Mouse (Mus musculus) embryo, embryonic 9.5 days (tissue): ENCODE results near the gene Spock1.
"Not testable (repeated sequence)": the region's sequence is repeated elsewhere in the genome, so short reads cannot be mapped to it uniquely, and the experiment has no call there.

Experiments
- DNase-seq: peaks from one replicate; pipeline ENCODE4 v3.0.0-alpha.2; 2017; ENCODE audit errors: extremely low spot score

The Spock1 gene

DNA sequence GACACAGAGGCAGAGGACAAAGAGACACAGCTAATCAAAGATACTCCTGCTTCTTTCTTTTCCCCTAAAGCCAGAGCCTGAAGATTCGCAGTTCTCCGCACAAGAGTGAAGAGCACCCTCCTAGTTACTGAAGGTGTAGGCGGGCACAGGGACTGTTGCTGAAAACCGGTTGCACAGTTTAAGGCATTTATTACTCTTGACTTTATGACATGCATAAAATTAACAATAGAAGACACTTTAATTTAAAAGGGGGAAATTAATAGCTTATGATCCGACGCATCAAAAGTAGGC lies 312.4 kb downstream of the Spock1 start:
- no peak for DNase-seq

DNA sequence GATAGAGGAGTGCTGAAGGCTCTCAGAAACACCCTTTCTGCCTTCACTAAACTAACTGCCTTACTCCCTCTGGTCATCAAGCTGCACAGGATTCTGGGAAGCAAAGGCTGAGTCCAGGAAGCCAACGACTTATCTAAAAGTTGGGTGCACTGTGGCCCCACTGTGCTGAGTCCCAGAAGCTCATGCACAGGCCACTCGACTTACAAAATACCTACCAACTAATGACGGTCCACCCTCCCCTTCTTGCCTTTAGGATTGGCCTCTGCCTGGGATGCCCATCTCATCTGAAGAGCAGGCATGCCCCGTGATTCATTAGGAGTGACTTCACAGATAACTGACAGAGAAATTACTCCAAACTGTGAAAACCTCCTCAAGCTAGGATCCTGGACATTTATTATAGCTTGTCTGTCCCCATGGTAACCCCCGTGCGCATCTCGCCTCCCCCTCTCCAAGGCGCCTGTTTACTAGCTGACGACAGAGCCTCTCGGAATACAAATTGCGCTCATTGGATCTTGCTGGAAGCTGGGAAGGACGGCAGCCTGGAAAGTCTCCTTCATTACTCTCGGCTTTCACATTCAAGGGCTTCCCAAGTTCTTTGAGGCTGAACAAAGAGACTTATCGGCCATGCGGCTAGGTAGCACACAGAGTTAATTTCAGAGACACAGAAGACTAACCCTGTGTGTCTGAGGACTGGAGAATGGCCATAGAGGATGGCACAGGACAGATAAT lies 312.9 kb downstream of the Spock1 start:
- no peak for DNase-seq

DNA sequence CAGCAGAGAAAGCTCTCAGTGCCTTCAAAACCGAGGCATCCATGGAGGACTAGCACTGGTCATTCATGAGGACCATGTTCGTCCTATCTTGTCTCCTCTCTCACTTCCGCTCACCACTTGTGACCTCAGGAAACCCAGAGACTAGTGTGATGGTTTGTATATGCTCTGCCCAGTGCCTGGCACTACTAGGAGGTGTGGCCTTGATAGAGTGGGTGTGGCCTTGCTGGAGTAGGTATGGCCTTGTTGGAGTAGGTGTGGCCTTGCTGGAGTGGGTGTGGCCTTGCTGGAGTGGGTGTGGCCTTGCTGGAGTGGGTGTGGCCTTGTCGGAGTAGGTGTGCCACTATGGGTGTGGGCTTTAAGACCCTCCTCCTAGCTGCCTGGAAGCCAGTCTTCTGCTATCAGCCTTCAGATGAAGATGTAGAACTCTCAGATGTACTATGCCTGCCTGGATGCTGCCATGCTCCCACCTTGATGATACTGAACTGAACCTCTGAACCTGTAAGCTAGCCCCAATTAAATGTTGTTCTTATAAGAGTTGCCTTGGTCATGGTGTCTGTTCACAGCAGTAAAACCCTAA lies 318.7 kb downstream of the Spock1 start:
- DNase-seq = not testable (repeated sequence)

DNA sequence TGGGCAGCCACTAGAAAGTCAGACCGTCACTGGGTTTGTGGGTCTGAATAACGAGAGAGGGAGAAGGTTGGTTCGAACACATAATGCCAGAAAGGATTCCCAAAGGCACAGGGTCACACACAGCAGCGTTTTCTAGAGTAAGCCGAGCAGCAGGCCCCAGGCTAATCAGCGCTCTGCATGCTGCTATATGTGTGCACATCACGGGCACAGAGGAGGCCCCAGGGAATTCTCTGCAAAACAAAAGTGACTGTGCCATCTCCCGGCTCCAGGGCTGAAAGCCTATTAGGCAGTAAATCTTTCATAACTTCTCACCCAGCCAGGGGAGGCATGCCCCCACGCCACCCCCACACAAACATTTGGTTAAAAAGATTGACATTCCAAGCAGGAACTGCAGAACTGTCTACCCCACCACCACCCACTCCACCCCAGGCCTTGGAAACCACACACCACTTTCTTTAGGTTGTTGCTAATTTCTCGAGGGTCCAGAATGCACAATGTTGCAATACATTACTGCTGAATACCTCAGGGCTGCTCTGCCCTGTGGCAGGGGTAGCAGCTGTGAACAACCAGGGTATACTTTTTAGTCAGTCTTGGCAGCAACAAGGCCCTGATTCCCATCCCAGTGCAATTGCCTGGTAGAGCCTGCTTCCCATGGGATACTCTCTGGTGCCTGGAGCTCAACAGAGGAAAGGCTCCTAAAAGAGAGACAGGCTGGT lies 319.4 kb downstream of the Spock1 start:
- no peak for DNase-seq

DNA sequence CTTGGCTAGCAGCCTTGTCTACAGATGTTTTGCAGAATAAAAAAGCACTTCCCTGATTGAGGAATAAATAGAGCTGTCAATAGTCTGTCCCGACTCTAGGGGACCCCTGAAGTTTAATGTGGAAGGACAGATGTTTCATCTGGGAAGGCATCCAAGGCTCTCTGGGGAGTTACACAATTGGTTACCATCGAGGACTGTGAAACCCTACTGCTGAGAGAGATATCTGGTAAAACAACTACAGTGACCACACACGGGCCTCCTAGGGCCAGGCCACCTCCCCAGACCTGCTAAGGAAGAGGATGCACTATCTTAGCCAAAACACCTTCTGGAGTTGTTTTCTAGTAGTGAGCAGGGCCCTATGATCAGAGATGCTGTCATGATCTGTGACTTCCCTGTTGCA lies 323.0 kb downstream of the Spock1 start:
- DNase-seq = no peak

DNA sequence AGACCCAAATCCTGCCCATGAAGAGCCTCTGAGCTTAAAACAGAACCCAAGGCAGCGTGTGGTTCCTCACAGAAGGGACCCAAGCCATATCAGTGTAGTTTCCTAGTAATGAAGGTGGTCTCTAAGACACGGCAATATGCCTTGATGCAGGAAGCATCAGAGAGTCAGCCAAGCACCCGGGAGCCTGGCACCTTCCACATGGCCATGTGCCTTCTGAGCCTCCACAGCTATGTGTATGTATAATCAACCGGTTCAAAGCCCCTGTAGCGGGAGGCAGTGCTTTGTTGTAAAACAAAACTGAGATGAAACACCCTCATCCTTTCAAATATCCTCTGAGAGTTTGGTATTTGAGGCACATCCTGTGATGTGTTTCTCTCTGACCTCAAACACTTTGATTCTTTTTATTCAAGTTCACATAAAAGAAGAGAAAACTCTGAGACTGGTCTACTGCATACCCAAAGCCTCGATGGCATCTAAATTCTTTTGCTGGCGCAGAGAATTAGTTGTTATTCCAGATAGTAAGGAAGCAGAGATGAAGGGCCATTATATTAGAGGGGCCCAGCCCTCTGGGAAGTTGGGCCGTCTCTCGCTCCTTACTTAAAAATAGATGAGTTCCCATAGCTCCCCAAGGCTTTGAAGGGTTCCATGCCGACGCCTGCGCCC lies 325.7 kb downstream of the Spock1 start:
- no peak for DNase-seq

DNA sequence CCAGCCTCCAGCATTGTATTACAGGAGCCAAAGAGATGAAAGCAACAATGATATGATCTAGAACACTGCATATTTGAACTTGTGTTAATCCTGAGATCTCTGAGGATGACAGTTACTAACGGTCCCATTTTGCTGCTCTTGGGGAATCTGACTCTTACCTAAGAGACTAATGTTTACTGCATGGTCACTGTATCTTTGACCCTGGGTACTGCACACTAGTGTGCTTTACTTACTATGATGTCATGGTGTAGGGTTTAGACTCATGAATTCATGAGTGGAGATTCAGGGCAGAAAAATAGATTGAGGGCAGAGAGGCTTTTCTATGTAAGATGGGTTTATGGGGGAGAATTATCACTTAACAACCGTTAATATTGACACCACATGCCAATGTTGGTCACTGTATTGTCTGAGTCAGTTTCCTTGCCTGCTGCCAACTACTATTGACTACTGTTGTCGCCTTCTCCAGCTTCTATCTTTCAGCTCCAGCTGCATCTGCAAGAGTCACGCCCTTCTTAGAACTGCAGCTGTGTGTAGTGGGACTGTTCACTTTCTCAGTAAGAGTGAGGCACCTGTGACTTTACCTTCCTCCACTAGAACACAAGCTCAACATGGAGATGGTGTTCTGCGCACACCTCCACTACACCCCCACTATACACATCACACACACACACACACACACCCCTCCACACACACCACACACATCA lies 330.4 kb downstream of the Spock1 start:
- no peak for DNase-seq

DNA sequence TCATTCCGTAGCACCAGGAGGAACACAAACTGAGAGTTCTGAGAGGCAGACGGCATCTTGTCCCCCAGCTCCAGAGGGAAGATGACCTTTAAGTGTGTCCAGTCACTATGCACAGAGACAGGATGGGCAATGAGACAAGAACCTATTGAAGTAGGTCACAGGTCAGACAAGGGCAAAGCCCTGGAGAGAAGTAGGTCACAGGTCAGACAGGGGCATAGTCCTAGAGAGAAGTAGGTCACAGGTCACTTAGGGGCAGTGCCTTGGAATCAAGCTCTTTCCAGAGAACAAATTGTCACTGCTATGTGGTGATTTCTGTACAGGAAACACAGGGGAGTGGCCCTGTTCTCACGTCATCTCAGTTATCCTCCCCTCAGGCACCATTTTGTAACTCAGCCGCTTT lies 334.6 kb downstream of the Spock1 start:
- DNase-seq = peak; percentile 57

DNA sequence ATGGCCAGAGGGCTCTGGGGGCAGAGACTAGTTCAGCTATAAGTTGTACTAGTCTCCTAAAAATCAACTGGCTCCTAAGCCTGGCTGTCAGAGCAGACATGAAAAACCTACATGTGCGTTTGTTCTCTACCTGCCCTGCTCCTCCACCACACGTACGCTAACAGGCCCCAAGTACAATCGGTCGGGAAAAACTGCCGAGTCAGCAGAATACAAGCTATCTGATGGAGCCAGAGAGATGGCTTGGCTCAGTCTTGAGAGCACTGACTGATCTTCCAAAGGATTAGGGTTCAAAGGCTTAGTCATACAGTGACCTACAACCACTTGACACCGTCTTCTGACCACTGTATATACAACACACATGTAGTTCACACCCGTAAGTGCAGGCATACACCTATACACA lies 339.7 kb downstream of the Spock1 start:
- DNase-seq = no peak

DNA sequence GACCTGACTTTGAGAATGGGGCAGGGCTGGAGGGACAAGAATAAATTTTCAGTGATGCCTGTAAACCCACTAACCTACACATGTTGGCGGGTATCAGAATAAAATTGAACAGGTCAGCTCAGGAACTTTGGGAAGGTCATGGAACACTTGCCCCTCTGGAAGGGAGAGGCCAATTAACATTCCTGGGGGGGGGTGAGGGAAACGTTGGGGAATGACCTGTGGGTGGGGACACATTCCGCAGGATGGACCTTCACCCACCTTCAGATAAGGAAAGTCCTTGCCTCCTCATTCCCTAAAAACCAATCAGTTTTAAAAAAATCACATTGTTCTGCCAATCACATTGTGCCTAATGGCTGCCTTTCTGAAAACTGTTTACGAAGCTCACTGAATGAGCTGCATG lies 352.9 kb downstream of the Spock1 start:
- no peak for DNase-seq

DNA sequence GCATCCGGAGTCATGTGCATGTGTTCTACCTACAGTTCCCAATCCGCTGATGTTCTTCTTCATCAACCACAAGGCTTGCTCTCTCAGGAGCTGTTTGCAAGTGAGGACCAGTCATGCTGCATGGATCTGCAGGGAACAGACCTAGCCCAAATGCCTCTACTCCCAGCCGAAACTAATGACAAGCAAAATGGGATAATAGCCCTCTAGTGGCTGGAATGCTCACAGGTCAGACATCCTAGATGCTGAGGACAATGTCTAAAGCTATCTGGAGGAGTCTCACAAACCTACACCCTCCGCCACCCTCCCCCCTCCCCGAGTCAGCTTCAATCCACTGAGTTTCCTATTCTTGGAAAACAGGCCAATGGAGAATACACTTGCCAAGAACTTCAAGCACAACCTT lies 358.4 kb downstream of the Spock1 start:
- DNase-seq = peak; percentile 64

DNA sequence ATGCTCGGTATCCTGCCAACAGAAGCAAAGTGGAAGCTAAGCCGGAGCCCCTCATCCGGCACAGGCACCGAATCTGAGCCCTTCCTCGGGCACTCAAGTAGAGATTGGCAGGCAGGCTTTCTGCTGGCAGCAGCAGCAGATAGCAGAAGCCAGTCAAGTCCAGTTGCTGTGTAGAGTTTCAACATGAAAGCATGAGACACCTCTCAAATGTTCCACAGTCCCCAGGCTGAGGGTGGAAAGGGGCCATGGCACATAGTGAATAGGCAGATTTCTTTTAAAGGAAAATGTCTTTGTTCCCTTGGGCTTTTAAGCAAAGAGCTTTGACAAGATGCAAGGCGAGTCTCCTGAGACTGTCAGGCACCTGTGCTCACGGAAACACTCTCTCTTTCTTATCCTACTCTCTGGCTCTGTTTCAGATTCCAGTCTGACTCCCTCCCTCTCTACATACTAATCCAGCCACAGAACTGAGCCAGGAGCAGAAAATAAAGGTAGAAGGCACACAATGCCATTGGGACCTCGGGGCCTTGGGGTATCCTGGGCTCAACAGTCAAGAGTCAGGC lies 371.1 kb downstream of the Spock1 start:
- no peak for DNase-seq

DNA sequence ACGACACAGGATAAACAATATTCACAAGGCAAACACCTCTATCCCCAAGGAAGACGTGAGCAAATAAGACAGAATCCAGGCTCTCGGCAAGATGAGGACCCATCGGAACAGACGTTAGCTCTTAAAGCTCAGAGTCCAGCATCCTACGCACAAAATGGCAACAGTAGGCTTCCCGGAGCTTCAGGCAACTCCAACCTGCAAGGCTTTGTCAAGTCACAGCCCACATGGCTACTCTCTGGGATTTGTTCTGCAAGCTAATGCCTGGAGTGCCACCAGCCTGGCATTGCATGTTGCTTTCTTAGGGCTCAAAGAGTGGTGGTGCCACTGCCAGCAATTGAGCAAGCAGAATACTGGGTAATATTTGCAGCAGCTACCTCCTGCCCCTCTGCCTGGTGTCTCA lies 373.8 kb downstream of the Spock1 start:
- DNase-seq = no peak

DNA sequence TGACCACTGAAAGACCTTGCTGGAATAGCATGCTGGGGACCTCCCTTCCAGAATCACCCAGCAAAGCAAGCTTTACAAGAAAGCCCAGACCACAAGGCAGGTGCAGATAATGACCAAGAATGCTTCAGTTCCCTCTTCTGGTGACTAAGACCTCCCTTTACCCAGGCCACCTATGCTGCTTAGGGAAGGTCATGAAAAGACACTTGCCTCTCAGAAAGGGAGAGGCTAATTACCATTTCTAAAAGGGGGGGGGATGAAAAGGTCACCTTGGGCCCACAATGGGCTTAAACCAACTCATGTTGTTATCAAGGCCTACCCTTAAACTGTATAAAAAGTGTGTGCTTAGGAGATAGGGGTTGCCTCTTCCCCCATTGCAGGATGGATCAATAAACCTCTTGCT lies 382.2 kb downstream of the Spock1 start:
- no peak for DNase-seq

DNA sequence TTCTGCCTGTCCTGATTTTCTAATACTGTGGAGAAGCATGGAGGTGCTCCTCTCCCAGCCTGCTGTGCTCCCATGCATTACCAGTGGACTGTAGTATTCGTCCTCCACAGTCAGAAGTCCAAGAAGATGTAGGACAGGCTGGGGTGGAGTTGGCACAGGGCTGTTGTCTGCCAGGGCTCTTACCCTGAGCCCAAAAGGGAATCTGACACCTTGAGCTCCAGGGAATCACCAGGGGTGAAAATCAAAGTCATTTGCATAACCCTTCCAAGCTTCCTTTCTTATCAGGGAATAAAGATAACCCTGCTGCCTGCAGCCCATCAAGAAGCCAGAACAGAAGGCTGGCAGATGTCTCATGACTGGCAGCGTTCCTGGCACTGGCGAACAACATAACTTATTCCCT lies 383.6 kb downstream of the Spock1 start:
- DNase-seq = no peak

DNA sequence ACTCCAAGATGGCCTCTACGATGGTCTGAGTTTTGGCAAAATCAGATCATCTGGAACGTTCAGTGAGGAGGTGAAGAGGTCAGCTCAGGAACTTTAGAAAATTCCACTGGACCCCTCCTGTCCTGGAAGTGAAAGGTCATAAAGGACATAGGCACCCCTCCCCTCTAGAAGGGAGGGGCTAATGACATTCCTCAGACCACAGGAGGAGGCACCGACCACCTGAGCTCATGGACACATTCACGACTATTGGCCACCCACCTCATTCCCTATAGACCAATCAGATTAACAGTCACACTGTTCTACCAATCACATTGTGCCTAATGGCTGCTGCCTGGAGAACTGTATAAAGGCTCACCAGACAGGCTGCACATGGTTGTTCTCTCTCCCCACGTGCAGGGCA lies 384.8 kb downstream of the Spock1 start:
- no peak for DNase-seq

DNA sequence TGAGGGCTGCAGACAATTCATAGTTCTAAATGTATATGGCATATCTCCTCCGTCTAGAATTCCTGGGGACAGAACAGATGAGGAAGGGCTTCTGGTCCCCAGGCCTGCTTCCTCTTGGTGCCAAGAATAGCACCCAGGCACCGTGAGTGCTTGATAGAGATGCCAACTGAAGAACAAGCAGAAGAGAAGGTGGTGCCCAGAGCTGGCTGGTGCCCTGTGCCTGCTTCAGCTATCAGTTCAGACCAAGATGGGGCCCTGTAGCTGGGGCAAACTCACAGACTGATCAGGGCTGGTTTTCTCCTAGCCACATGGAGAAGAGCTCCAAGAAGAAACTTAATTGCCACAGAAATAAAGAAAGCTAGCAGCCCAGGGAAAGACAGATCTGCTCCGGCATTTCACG lies 385.8 kb downstream of the Spock1 start:
- no peak for DNase-seq

DNA sequence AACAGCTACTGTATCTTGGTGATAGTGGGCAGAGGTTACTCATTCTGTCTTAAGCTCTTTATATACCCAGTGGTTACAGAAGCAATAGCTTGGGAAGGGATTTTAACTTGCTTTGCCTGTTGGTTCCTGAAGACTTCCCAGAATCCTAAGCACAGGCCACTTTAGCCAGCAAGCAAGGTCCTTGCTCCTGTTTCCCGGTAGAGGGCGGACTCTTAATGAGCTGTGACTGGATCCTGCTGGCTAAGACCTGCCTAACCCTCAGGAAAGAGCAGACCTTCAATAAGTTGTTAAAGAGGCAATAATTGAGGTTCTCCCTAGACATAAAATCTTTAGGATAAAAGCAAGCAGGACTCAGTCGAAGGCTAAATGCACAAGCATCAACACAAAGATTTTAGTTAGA lies 387.0 kb downstream of the Spock1 start:
- DNase-seq = peak; percentile 25

DNA sequence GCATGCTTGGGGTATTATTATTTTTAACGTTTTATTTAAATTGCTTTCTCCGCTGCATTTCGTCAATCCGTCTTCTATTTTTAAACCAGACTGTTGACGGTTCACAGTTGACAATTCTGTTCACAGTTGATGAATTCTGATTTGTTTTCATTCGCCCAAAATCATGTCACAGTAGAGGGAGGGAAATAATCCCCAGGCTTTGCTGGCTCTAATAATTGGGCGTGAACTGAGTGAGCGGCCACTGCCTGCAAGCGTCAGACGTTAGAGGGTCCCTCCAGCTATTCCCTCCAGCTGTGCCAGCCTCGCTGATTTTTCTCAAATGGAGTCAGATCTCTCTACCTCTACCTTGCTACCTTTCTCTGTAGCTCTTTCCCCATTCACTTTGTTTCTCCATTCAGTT lies 388.3 kb downstream of the Spock1 start:
- DNase-seq = no peak

DNA sequence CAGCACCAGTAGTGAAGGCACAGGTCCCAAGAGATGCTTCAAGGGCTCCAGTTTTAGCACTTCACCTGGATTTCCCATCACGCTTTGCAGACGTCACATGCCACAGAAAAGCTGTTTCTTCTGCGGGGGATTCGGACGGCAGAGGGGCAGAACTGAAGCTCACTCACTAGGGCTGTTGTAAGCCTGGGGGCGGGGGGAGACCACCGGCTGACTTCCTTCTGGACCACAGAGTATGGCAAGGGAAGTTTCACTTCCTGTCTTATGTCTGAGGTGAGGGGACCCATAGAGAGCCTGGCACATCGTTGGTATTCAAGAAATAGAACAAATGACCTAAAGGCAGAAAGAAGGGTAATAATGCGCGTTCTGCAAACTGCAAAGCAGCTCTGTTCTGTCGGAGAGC lies 392.4 kb downstream of the Spock1 start:
- no peak for DNase-seq

DNA sequence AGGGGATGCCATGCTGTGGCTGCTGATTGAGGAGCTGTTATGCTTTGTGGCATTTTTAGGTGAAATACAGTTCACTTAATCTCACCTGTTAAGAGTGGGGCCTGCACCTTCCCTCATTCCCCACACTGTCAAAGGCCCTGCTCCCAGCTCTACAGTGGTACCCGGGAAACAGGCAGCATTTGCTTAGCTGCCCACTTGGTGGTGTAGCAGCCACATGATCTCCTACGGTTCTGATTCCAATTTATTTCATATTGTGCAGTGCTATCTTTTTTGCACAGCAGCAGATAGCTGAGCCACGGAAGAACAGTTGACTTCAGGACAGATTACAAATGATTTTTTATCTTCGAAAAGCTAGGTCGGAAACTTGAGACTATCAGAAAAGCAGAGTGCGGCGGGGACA lies 406.6 kb downstream of the Spock1 start:
- no peak for DNase-seq

DNA sequence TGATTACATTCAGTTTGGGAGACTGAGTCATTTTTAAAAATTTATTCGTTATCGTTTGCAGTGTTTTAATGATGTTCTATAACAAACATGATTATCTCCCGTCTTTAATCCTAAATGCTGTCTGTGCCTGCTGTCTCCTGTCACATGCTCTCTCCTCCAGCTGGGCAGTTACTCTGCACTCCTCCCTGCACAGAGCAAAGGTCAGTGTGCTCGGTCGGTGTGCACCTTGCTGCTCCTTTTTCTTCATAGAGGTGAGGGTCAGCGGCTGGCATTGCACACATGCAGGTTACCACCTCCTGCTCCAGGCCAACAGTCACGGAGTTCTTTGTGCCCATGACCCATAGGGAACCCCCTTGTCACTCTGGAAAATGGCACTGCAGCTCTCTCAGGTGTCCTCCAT lies 411.4 kb downstream of the Spock1 start:
- no peak for DNase-seq
